Mouse (Mus musculus) limb, embryonic 14.5 days (tissue): Measurements from ENCODE around the gene Arrb2. TPM values are rescaled to one million over a fixed set of nuclear protein-coding genes. Genes with fewer than 3 reads are reported as not detected.

Experiments used
- ATAC-seq: fragments of 200-750 bp; cut with Nextera tagmentation; 2 replicates; pipeline ENCODE4 v1.8.0; 2017; ENCODE audit warnings: low read depth, moderate number of reproducible peaks, moderate TSS enrichment; ENCODE audit not compliant: low FRiP score
- DNase-seq: peaks from one replicate; pipeline ENCODE4 v3.0.0-alpha.2; 2015; ENCODE audit warnings: low spot score
- H3K27ac ChIP-seq: fragments of 300-500 bp; sonication (generic); replicated peaks from 2 replicates; pipeline ENCODE4 v1.5.1; 2014; ENCODE audit warnings: low read depth, mild to moderate bottlenecking, low read length, moderate library complexity, mixed read lengths
- H3K27me3 ChIP-seq: fragments of 300-500 bp; sonication (generic); 2 replicates; pipeline ENCODE4 v1.6.1; 2014; ENCODE audit warnings: low read length, mixed read lengths; ENCODE audit not compliant: control insufficient read depth, insufficient read depth
- H3K36me3 ChIP-seq: fragments of 300-500 bp; sonication (generic); 2 replicates; pipeline ENCODE4 v1.6.1; 2014; ENCODE audit warnings: mild to moderate bottlenecking, low read length, moderate library complexity, mixed read lengths; ENCODE audit not compliant: control insufficient read depth, insufficient read depth
- H3K4me1 ChIP-seq: fragments of 300-500 bp; sonication (generic); 2 replicates; pipeline ENCODE4 v1.6.1; 2014; ENCODE audit warnings: antibody characterized with exemption, low read length, mixed read lengths; ENCODE audit not compliant: control insufficient read depth, insufficient read depth
- H3K4me2 ChIP-seq: fragments of 300-500 bp; sonication (generic); replicated peaks from 2 replicates; pipeline ENCODE4 v1.6.1; 2014; ENCODE audit warnings: low read depth, mild to moderate bottlenecking, low read length, moderate library complexity; ENCODE audit not compliant: severe bottlenecking
- H3K4me3 ChIP-seq: fragments of 300-500 bp; sonication (generic); replicated peaks from 2 replicates; pipeline ENCODE4 v1.5.1; 2014; ENCODE audit warnings: low read length
- H3K9ac ChIP-seq: fragments of 300-500 bp; sonication (generic); 2 replicates; pipeline ENCODE4 v1.6.1; 2014; ENCODE audit warnings: mild to moderate bottlenecking, low read depth, low read length, moderate library complexity; ENCODE audit not compliant: severe bottlenecking
- H3K9me3 ChIP-seq: fragments of 300-500 bp; sonication (generic); 2 replicates; pipeline ENCODE4 v1.6.1; 2016; ENCODE audit warnings: low read length; ENCODE audit not compliant: control insufficient read depth
- POLR2A ChIP-seq: fragments of 200-500 bp; IDR thresholded peaks from 2 replicates; pipeline ENCODE4 v1.8.0; 2012; ENCODE audit warnings: inconsistent platforms, mild to moderate bottlenecking, moderate library complexity, borderline replicate concordance; ENCODE audit not compliant: insufficient read depth, insufficient read length; ENCODE audit errors: extremely low read depth
- WGBS: fragments of 180-500 bp; shearing (Covaris S2); extraction: QIAGEN DNeasy Blood & Tissue Kit; methylation state at CpG from one replicate; pipeline ENCODE4 v1.1.7; 2014; 5-methylcytosine and 5-hydroxymethylcytosine counted together
- polyA plus RNA-seq, 2 experiments: library from polyadenylated mRNA; depleted of rRNA in 1 of 2; stranded (reverse) in 1 of 2; unstranded in 1 of 2; fragments of >200 nt; fragmentation: Nextera tagmentation in 1 of 2; extraction: Ambion mirVana in 1 of 2; gene quantifications; 2 replicates each; pipeline versions ENCODE4 v1.2.1 to v1.2.3; 2012 to 2014

Arrb2 gene
- polyA plus RNA-seq, 2 experiments, result 21.5 to 48.7 TPM

DNA sequence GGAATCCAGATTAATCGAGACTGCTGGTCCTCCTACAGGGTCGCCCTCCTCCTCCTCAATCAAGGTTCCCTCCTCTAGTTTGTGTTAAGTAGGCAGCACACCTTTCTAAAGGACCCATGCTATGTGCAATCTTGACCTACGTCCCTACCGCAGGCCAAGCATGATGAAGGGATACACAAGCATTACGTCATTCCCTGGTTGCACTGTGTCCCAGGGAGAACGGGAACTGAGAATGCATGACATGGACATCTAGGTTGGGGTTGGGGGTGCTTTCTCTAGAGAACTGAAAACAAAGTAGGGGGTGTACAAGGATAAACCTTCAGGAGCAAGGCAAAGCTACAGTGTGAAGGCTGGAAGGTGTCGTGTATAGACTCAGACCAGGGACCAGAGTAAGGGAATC lies 9.4 kb downstream of the Arrb2 start:
- no peak overlapping the region for H3K4me2 ChIP-seq
- no peak overlapping the region for H3K4me3 ChIP-seq
- ATAC-seq, result no peak
- no peak overlapping the region for H3K9ac ChIP-seq
- no peak for DNase-seq
- no peaks in the 10 kb centered on the region for H3K4me1 ChIP-seq
- peaks cover 42% of the 10 kb centered on the region for H3K36me3 ChIP-seq
- H3K27ac ChIP-seq, result no peak overlapping the region
- TF ChIP-seq POLR2A, result no peak
- 88% methylated on average over 7 of the region's 7 CpGs for WGBS
- H3K27me3 ChIP-seq, result no peaks in the 10 kb centered on the region
- H3K9me3 ChIP-seq, result no peaks in the 10 kb centered on the region

DNA sequence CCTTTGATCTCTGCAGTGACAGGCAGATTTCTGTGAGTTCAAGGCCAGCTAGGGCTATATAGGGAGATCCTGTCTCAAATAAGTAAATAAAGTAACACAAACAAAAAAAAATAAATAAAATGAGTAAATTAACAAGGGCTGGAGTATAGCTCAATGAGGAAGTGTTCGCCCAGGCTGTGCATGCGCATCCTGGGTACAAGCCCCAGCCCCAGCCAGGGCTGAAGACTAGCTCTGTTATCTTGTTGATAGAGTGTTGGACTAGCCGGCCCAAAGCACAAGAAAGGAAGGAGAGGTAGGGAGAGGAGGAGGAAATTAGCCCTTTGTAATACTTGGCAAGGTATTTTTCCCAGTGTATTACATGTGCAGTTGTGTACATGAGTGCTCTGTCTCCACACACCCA lies 11.5 kb downstream of the Arrb2 start:
- peaks cover 22% of the 10 kb centered on the region for H3K36me3 ChIP-seq
- WGBS, result 87% methylated on average over 3 of the region's 3 CpGs
- no peak overlapping the region for H3K27ac ChIP-seq
- TF ChIP-seq POLR2A, result no peak
- H3K9ac ChIP-seq, result no peak overlapping the region
- H3K9me3 ChIP-seq, result no peaks in the 10 kb centered on the region
- H3K4me1 ChIP-seq, result no peaks in the 10 kb centered on the region
- no peak overlapping the region for H3K4me3 ChIP-seq
- H3K27me3 ChIP-seq, result no peaks in the 10 kb centered on the region
- no peak overlapping the region for H3K4me2 ChIP-seq
- DNase-seq (no peak), ATAC-seq (no peak)

DNA sequence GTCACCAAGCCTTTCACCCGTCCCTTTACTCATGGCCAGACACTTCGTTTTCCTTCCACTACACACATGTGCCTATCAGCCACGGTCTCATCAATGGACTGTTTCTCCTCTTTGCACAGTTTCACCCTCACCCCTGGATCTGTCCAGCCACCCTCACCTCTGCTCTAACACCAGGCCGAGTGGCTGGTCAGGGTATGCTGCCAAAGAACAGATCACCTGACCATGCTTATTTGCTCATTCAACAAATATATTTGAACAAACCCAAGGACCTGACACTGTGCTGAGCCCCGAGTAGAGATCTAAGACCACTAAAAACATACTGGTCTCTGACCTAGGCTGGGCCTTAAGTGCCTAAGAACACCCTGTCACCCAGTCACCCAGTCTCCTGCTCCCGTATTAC lies 12.2 kb downstream of the Arrb2 start:
- Histone ChIP-seq H3K4me3 (no peak overlapping the region), H3K36me3 (peaks cover 15% of the 10 kb centered on the region), H3K27ac (no peak overlapping the region), H3K27me3 (no peaks in the 10 kb centered on the region), H3K4me2 (no peak overlapping the region), H3K4me1 (no peaks in the 10 kb centered on the region), H3K9me3 (no peaks in the 10 kb centered on the region), H3K9ac (no peak overlapping the region)
- no peak for TF ChIP-seq POLR2A
- DNase-seq (no peak), ATAC-seq (no peak)
- 74% methylated on average over 6 of the region's 6 CpGs for WGBS

DNA sequence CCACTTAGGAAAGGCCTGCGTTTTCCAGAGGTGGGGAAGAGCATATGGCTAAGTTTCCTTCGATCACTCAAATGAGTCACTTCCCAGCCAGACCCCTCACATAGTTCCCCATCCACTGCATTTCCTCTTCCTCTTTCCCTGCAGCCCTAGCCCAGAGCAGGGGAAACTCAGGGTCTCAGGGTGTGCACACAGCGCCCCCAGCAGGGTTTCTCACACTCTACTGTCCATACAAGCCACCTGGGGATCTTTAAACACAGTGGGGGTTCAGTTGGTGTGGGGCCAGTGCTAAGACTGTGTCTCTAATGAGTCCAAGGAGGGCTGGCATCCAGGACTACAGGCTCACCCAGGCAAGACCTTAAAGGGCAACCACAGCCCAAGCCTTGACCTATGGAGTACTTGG lies 14.3 kb downstream of the Arrb2 start:
- Histone ChIP-seq H3K4me2 (no peak overlapping the region), H3K27ac (no peak overlapping the region), H3K4me3 (no peak overlapping the region), H3K36me3 (no peaks in the 10 kb centered on the region), H3K27me3 (no peaks in the 10 kb centered on the region), H3K4me1 (no peaks in the 10 kb centered on the region), H3K9ac (no peak overlapping the region), H3K9me3 (no peaks in the 10 kb centered on the region)
- DNase-seq, result no peak
- WGBS, result 46% methylated on average over 3 of the region's 3 CpGs
- TF ChIP-seq POLR2A, result no peak
- ATAC-seq, result no peak

DNA sequence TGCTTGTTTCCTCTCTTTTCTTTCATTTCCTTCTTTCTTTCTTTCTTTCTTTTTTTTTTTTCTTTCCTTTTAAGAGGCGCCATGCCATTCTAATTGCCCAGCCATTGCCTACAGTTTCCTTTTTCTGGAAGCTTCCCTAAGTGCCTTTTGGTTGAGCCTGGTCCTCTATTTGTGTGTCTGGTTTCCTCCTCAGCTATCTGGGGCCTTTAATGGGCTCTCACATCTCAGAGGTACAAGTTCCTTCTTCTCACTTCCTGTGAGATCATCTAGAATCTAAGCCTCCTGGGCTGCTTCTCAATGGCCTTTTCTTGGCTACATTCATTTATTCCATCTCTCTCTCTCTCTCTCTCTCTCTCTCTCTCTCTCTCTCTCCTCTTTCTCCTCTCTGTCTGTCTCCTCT lies 14.9 kb downstream of the Arrb2 start:
- Histone ChIP-seq H3K27ac (no peak overlapping the region), H3K27me3 (no peaks in the 10 kb centered on the region), H3K9me3 (no peaks in the 10 kb centered on the region), H3K4me3 (no peak overlapping the region), H3K36me3 (no peaks in the 10 kb centered on the region), H3K4me1 (no peaks in the 10 kb centered on the region; the same call in 1 of the 2 replicates), H3K9ac (no peak overlapping the region), H3K4me2 (no peak overlapping the region)
- 67% methylated on average over 1 of the region's 1 CpGs for WGBS
- DNase-seq (no peak), ATAC-seq (no peak)
- no peak for TF ChIP-seq POLR2A

DNA sequence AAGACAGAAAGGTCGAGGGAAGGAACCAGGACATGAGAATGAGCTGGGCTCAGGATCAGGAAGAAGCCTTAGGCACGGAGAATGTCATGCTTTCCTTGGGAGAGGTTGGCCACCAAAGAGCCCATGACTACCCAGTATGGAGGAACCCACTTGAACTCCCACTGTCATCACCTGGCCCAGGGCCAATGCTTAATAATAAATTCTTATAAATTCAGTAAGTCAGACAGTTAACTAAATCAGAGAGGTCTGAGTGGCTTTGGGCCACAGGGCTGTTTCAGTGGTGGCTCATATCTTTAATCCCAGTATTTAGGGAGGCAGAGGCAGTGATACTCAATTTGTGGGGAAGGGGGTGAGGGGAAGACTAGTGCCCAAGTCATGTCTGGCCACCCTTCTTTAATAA lies 18.5 kb downstream of the Arrb2 start:
- H3K36me3 ChIP-seq, result peaks cover 6% of the 10 kb centered on the region
- DNase-seq (no peak), ATAC-seq (no peak)
- no peak overlapping the region for H3K4me3 ChIP-seq
- H3K27ac ChIP-seq, result no peak overlapping the region
- peaks cover 6% of the 10 kb centered on the region for H3K4me1 ChIP-seq
- H3K27me3 ChIP-seq, result no peaks in the 10 kb centered on the region
- peak overlapping the region; percentile 51; the same call in 1 of the 2 replicates for H3K4me2 ChIP-seq
- no peak overlapping the region for H3K9ac ChIP-seq
- 87% methylated on average over 2 of the region's 2 CpGs for WGBS
- no peak for TF ChIP-seq POLR2A
- H3K9me3 ChIP-seq, result no peaks in the 10 kb centered on the region
